Mouse (Mus musculus): ENCODE results near the gene Traf4.

The Traf4 gene

DNA sequence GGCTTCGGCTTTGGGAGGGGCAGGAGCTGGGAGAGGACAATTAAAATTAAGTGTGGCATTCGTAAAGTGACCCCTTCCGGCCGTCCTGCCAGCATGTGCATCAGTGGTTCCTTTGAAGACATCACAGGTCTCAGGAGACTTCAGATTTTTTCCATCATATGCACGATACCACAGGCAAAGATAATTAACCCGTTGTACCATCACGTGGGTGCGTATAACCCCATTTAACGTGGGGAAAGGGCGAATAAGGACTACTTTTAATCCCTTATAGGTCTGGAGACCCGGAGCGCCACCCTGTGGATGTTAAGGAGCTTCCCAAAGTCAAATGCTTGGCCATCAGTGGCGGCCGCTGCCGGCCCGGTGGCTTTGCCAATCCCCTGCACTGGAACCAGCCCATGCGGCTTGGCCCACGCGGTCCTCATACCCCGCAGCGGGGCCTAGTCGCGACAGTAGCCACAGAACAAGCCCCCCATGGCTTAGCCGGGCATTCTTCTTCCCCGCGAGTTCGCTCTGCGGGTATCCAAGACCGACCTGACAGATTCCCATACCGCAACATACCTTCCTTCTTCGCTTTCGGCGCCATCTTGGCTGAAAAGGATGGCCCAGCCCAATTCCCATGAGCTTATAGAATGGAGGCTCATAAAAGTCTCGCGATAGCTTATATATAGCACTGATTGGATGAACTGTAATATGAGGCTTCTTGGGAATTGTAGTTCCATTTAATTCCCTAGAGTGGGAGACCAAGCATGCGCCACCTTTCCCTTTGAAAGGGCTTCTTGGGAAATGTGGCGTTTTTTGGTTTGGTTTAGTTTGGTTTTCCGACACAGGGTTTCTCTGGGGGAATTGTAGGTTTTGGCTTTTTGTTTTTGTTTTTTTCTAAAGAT is 17.8 kb upstream of the Traf4 start, which contains the start of gene Rpl23a:
TSS of gene Rpl23a (minus strand) at position 624 of the 884 bp plus-strand sequence.
- peak; percentile 77 for DNase-seq (ENCODE audit: low spot score)

DNA sequence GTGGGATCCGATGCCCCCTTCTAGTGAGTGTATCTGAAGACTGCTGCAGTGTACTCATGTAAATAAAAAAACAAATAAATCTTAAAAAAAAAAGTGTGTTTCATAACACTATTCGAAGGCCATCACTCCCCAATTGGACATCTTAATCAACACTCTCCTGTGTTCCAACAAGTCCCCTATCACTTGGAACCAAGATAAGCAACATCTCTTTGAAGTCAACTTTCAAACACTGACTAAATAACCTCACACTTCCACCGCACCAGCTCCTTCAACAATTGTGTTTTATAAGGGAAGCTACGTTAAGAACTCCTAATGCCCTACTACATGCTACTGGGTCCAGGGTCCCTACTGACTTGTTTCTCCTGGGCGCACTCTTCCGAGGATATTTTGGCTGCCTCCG is 17.1 kb upstream of the Traf4 start:
- no peak for DNase-seq (ENCODE audit: low spot score)

DNA sequence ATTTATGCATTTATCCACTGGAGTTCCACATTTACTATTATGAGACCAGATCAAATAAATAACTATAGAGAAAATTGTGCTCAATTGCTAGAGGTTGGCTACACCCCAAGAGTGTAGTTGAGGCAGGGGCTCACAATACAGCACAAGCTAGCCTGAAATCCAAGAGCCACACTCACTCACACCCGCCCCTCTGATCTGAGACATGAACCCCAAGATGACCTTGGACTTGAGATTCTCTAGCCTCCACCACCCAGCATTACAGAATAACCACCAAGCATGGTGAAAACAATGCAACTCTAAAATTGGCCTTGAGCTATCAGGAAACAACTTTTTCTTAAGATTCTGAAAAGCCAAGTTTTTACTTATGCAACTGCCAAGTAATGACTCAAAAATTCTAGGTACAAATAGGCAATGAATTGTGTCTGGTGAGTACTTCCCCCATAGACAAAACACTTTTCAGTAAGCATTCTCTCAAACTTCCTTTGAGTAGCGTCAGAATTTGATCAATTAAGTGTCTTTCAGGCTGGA is 16.5 kb upstream of the Traf4 start:
- no peak for DNase-seq (ENCODE audit: low spot score)

DNA sequence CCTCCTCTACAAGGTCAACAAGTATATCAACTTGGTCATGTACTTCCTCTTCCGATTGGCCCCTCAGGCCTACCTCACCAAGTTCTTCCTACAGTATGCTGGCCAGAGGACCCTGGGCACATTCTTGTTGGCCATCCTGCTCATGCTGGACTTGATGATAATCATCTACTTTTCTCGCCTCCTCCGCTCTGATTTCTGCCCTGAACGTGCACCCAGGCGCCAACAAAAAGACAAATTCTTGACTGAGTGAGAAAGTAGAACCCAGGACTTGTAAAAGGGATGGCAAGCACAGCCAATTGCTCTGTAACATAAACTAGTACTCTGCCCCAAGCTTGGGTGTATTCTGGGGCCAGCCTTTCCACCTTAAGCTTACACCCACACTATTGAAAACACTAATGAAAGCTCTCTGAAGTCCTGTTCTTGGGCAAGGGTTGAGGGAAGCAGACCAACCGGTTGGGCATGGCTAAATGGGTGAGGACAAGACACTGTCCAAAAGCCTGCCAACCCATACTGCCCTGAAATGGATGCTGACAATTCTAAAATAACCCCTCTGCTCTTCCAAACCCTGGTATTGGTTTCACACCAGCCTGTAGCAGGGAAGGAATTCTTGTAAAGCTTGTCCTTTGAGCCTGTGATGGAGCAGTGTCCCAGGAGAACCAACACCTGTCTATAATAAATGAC is 14.8 kb upstream of the Traf4 start:
- DNase-seq (ENCODE audit: low spot score): no peak

DNA sequence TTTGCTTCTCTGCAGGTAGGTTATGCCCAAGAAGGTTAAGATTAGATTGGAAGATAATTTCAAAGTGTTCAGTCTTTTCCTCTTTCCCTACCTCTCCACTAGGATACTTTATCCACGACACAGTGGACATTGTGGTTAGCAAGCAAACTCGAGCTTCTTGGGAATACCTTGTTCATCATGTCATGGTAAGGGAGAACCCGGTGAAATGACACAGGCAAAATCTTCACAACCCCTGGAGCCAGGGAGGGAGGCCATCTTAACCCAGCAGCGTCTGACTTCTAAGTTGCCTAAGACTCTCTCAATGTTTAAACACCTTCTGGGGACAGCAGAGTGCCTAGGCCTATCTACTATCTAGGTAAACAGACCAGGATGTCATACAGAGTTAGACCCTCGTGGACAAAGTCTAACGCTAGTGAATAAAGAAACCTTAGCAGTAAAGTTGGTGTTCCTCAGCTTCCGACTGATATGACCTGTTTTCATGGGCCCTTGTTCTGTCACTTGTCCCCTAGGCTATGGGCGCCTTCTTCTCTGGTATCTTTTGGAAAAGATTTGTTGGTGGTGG is 14.1 kb upstream of the Traf4 start:
- no peak for DNase-seq (ENCODE audit: low spot score)

DNA sequence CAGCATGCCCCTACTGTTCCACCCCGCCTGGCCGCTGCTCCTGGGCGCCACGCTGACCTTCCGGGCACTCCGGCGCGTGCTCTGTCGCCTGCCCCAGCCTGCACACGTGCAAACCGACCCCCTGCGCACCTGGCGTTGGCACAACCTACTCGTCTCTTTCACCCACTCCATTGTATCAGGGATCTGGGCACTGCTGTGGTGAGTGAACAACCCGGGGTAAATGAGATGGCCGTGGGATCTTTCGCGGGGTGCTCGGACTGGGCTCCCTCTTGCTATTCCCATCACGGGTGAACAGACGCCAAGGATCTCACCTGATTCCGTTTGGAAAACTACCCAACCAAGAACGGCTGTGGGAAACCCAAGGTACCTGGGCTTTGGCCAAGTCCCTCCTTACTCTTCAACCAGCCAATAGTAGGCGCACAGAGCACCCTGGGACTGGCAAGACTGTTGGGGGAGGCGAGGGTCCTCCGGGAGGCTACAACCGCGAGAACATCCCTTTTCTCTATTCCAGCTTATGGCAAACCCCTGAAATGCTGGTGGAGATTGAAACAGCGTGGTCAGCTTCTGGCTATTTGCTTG is 13.6 kb upstream of the Traf4 start:
- no peak for DNase-seq (ENCODE audit: low spot score)

DNA sequence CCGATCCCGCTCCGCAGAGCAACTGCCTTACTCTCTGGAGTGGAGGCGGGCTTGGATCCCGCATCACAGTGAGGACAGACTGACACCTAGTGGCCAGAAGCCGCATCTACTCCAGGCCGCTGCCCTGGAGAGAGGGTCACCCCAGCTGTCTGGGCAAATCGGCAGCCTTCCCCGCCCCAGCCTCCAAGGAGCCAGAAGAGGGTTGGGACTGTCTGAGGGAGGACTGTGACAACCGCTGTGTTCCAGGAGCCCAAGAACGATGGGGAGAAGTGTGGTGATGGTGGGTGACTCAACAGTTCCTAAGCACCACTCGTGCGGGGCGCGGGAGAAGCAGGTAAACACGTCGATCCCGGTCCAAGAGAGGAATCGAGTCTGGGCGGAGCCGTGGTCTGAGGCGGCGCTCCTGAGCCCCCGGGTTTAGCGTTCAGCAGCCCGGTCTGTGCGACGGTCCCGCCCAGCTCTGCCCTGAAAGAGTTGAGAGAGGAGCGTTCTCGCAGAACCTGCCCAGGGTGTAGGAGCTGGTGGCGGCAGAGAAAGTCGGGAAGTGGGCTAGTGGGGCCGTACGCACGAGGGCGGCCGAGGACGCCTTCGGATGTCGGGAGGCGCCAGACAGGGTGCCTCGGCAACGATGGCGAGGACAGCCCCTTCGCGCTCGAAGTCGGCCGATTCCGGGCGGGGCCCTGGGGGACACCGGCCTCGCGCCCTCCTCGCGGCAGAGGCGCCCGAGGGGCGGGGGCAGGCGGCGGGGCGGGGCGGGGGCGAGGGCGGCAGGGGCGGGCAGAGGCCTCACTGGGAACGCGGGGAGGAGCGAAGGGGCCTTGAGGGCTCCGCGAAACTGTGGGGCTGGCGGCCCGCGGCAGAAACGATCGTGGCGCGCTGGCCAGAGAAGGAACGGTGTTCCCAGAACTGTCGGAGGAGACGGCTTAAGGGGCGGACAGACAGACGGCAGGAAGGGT is 12.8 kb upstream of the Traf4 start:
- peak; percentile 87 for DNase-seq (ENCODE audit: low spot score)

DNA sequence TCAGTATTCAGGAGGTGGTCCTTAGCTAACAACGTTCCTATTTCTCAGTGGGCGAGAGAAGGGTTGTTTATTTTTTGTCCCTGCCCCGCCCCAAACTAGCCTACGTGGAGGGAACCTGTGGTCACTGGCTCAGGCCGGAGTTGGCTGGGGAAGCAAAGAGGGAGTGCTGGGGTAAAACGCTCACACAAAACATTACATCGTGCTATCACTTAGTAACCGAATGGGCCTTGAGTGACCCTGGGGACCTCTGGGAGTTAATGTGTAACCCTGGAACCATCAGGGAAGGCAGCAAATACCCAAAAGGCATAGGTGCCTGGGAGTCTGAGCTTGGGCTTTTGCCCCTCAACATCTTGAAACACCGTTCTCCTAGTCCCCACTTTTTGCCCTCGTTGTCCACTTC is 12.0 kb upstream of the Traf4 start:
- DNase-seq (ENCODE audit: low spot score): no peak

DNA sequence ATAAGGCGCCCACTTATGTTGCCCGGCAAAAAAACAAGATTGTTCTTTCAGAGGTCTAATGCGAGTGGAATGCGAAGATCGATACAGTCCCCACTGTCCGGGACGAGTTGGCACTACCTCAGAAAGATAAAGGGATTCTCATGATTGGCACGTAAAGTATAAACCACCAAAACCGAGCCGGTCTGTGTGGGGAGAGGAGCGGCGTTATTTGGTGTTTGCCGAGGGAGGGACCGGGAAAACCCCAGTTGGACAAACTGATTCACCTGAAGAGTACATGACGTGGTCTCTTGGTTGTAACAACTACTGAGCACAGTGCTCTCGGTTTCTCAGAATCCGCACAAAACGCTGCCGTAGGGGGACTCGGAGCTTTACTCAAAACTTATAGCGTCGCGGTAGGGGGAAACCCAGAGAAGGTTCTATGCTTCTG is 11.5 kb upstream of the Traf4 start:
- DNase-seq (ENCODE audit: low spot score): peak; percentile 51

DNA sequence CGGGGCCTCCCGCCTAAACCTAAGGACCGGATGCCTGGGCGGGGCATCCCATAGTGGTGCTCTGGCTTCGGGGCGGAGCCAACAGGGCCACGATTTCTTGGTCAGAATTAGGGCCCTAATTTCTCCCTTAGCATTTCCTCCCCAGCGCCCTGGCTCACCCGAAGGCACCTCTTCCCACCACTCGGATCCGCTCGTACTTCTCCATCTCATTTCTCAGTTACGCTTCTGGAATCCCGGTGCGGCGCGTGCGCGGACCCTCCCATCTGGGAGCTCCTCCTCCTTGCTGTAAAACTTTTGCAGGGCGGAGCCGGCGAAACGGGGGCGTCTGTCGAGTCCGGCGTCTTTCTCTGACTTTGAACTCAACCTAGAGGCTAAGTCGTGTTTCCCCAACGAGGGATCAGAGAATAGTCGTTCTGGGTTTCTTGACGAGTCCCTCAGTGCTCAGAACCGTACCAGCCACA is 11.0 kb upstream of the Traf4 start, which contains the start of the genes Nek8 and Tlcd1:
TSS of gene Nek8 (minus strand) at position 274 of the 461 bp plus-strand sequence.
TSS of gene Tlcd1 (plus strand) at position 310 of the 461 bp plus-strand sequence.
- peak; percentile 89 for DNase-seq (ENCODE audit: low spot score)

DNA sequence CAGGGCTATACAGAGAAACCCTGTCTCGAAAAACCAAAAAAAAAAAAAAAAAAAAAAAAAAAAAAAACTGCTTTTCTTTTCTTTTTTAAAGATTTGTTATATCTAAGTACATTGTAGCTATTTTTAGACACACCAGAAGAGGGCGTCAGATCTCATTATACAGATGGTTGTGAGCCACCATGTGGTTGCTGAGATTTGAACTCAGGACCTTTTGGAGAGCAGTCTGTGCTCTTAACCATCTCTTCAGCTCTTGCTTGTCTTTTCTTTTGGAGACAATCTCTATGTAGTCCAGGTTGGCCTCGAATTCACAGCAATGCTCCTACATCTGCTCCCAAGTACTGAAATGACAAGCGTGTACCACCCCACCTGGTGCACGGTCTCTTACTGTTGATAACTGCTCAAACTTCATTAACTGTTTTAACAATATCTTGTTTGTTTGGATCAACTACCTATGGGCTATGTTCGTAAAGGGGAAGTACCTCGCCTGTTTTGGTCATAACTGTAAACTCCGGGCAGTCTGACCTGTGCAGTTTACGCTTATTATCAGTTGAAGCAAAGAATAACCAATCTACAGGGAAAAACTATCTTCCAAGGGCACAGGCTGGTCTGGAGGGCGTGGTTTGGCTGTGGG is 10.5 kb upstream of the Traf4 start:
- DNase-seq (ENCODE audit: low spot score): no peak

DNA sequence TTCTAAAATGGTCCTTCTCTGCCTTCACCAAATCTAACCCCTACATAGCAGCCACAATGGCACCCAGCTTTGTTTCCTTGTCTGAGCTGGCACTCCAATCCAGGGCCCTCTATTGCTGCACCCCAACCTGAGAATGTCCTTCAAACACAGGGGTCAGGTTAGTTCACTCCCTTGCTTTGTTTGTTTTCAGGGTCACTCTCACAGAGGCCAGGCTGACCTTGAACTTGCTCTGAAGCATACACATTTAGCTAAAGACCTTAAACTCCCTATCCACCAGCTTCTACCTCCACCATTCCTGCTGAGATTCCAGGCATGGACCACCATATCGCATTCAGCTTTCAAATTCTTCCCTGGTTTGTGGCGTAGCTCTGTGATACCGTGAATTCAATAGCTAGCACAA is 9.1 kb upstream of the Traf4 start:
- no peak for DNase-seq (ENCODE audit: low spot score)

DNA sequence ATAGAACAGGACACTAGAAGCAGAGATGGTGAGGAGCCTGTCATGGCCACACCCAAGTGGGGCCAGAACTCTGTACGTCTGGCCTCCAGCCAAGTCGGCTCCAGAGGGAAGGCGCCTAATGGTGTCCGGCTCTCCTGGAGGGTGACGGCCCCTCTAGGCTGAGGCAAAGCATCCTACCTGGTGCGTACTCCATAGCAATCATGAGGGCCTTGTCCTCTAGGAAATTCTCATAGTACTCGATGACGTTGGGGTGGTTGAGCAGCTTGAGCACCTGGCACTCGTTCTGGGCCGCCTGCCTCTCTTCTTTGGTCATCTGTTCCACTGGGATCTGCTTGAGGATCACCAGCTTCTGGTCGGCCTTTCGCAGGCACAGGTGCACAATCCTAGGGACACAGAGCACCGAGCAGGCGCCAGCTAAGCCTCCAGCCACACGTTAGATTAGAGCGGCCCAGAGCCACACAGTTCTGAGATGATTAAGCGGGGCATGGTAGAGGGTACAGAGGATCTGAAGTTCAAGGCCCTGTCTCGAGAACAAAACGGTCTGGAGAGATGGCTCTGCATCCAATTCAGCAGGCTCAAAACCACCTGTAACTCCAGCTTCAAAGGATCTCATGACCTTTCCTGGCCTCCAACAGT is 7.5 kb upstream of the Traf4 start:
- no peak for DNase-seq (ENCODE audit: low spot score)

DNA sequence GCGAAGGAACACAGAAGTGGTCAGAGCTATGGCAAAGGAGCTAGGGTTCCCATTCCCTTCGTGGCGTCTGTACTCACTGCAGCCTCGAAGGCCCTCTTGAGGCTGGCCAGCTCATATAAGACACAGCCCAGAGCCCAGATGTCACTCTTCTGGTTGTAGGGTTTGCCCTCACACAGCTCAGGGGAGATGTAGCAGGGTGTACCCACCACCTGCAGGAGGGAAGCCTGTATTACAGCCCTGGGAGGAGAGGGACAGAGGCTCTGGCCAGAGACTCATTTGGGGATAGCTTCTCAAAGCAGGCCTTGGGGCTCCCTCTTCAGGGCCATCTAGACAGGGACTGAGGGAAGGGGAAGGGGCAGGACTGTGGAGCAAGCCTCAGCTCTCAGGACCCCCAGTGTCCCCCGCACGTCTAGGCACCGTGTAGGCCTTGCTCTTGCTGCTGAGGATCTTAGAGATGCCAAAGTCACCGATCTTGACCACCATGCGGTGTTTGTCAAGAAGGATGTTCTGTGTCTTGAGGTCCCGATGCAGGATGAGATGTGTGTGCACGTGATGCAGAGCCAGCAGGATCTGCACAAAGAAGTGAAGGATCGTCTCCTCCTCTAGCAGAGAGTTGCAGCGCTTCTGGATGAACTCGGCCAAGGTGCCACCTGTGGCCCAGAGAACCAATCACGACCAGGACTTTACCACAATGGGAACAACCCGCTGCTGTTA is 6.8 kb upstream of the Traf4 start:
- DNase-seq (ENCODE audit: low spot score): no peak

DNA sequence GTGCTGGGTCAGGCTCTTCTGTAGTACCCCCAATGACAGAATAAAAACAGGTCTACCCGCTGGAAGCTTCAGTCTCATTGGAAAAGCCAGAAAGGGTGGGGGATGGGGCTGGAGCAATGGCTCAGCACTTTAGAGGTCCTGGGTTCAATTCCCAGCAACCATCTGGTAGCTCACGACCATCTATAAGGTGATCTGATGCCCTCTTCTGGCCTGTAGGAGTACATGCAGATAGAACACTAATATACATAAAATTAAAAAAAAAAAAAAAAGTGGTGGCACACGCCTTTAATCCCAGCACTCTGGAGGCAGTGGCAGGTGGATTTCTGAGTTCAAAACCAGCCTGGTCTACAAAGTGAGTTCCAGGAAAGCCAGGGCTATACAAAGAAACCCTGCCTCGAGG is 5.9 kb upstream of the Traf4 start:
- no peak for DNase-seq (ENCODE audit: low spot score)

DNA sequence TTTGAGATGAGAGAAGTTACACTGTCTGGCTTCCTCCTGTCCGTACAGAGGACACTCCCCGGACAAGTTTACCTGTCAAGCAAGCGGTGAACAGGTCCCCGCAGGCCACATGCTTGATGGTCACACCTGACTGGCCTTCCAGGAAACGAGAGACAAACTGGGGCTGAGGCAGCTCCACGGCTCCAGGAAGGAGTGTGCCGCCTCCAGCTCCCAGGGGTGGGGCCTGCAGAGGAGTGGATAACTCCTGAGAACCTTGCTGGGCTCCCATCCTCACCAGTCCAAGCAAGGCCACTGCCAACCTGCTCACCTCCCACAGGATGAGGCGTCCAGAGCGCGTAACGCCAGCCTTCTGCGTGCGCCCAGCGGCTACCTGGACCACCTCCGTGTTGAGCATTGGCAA is 4.9 kb upstream of the Traf4 start:
- DNase-seq (ENCODE audit: low spot score): no peak

DNA sequence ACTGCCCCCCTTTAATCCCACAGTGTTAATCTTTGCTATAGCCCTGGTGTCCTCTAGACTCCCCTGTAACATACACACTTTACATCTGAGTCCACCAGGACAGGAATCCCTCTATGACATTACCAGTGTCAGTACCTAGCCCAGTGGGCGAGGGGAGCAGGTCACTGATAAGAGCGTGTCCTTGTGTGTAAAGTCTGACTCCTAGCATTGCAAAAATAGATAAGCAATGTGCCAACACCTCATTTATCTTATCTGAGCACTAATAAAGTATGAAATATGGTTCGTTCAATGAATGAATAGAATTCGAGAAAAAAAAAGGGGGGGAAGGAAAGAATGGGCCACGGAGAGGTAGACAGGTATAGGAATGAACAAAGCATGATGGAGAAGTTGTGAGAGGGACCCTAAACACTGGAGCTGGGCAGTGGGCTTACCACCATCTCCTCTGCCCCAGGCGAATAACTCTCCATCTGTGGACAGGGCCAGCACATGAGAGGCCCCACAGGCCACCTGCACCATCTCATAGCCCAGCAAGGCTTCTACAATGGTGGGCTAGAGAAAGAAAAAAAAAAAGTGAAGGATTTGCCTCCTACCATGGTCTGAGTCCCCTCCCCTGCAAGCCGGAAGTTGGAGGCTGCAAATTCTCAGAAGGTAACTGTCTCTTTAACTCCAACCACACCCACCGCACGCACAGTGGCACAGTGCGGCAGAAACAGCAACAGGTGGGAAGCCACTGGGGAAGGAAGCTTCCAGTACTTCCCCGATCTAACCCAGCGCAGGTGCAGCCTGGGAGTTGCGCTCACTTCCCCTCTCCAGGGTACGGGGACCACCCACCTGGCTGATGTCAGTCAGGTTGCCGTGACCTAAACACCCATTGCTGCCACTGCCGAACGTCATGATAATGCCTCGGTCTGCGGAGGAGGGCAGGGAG is 3.4 kb upstream of the Traf4 start:
- DNase-seq (ENCODE audit: low spot score): peak; percentile 75

DNA sequence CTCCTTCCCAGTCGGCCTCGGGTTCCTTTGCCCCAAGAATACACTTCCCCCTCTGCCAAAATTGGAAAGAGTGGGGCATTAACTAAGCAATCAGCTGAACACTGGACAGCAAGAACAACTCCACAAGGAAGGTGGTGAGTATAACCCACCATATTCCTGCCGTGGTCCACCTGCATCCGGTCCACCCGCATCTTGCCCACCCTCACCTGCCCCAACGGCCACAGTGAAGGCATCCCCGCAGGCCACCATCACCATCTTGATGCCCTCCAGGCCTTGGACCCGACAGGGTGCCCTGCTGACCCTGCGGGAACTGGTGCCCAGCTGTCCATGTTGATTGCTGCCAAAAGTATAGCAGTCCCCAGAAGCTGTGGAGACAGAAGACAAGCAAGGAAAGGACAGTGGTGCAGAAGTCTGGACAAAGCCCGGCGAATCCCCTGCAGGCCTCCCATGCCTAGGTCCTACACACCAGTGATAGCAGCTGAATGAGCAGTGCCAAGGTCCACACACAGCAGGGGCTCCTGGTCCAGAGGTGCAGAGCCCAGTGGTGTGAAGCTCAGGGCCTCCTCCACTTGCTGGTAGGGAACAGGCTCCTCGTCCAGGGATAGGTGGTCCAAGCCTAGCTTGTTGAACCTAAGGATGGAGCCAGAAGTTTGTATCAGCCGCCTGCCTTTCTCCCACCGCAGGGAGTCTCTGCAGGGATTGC is 2.0 kb upstream of the Traf4 start:
- no peak for DNase-seq (ENCODE audit: low spot score)

Data from T-cell, adult 2 months (primary cell).